Mouse (Mus musculus) liver, postnatal 0 days (tissue): ENCODE data around the gene Gga3.

ENCODE experiments used
- CTCF ChIP-seq: sonication (generic); IDR thresholded peaks from 2 replicates; pipeline ENCODE4 v1.5.1; 2016; ENCODE audit warnings: antibody characterized with exemption, low read depth
- EP300 ChIP-seq: IDR thresholded peaks from 2 replicates; pipeline ENCODE4 v1.6.1; 2016; ENCODE audit warnings: antibody characterized with exemption, low read depth, mild to moderate bottlenecking

DNA sequence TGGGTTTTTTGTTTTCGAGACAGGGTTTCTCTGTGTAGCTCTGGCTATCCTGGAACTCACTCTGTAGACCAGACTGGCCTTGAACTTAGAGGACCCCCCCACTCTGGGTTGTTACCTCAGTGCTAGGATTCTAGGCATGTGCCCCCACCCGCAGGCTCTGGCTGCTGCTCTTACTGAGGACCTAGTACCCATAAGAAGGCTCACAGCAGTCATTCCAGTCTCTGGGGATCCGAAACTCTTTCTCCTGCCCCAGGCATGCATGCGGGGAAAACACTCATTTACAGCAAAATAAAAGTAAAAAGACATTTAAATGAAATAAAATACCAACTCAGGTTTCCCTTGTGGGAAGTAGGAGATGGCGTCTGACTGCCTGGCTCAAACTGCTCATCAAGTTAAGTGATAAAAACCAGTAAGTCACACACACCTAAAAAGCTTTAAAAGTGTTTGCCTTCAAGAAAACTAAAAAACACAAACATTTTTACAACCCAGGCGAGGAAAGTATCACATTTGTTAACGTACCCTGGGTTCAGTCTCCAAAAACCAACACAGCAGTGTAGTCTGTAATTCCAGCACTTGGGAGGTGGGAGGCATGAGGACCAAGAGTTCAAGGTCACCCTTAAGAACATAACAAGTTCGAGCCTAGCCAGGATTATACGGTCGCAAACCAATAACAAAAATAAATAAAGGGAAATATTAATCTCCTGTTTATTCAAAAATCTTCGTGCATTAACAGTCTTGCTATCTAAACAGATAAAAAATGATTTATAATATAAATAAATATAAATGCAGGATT lies 23.2 kb upstream of the Gga3 start:
- TF ChIP-seq EP300 (no peak), CTCF (no peak)
